Mouse (Mus musculus) brain, embryonic 14.5 days (tissue): Measurements from ENCODE around the gene Ccnt2.

Experiments
- CTCF ChIP-seq: fragments of 200-500 bp; IDR thresholded peaks from 2 replicates; pipeline ENCODE4 v1.5.1; 2012; ENCODE audit warnings: inconsistent platforms, mild to moderate bottlenecking, moderate library complexity, borderline replicate concordance; ENCODE audit not compliant: insufficient read depth, insufficient read length; ENCODE audit errors: extremely low read depth
- POLR2A ChIP-seq: fragments of 200-500 bp; IDR thresholded peaks from 2 replicates; pipeline ENCODE4 v1.6.1; 2012; ENCODE audit warnings: mild to moderate bottlenecking, inconsistent platforms, borderline replicate concordance; ENCODE audit not compliant: poor library complexity, insufficient read depth, insufficient read length, severe bottlenecking; ENCODE audit errors: extremely low read depth

- TF ChIP-seq CTCF, result no peak
- no peak for TF ChIP-seq POLR2A
These were observed 42.9 kb upstream of the Ccnt2 start for GRCm38 (mm10) chr1:127731086-127731485.
